Mouse (Mus musculus): ENCODE measurements around the gene Gm20721. TPM values are rescaled to one million over a fixed set of nuclear protein-coding genes. Genes with fewer than 3 reads are reported as not detected.
A peak's percentile ranks its signal among the peaks of the same experiment; 100 is the strongest.

The Gm20721 gene
- polyA plus RNA-seq, 1 experiment from 2014 or later, result 5.9 TPM

- H3K4me2 ChIP-seq (ENCODE audit: low read length), result peak overlapping the region; percentile 37
- ATAC-seq (no peak), DNase-seq (ENCODE audit: low spot score) (peak; percentile 60)
- no peaks in the 10 kb centered on the region for H3K36me3 ChIP-seq (ENCODE audit: control insufficient read depth, insufficient read depth, low read length)
- peaks cover 45% of the 10 kb centered on the region for H3K9me3 ChIP-seq (replicated peaks; ENCODE audit: control insufficient read depth, low read length)
- no peak overlapping the region for H3K4me3 ChIP-seq (ENCODE audit: low read depth, low read length)
- H3K9ac ChIP-seq (ENCODE audit: low read length), result no peak overlapping the region
- H3K4me1 ChIP-seq (ENCODE audit: control insufficient read depth, insufficient read depth, low read length), result peaks cover 7% of the 10 kb centered on the region; the same call in 1 of the 2 replicates
- H3K27ac ChIP-seq (ENCODE audit: low read depth, low read length), result no peak overlapping the region
- peaks cover 37% of the 10 kb centered on the region for H3K27me3 ChIP-seq (replicated peaks; ENCODE audit: control insufficient read depth, insufficient read depth, low read length)
- 56% methylated on average over 29 of the region's 29 CpGs for WGBS
Measured at GRCm38 (mm10) chr2:174297086-174297571, 49.4 kb downstream of the Gm20721 start.

DNA sequence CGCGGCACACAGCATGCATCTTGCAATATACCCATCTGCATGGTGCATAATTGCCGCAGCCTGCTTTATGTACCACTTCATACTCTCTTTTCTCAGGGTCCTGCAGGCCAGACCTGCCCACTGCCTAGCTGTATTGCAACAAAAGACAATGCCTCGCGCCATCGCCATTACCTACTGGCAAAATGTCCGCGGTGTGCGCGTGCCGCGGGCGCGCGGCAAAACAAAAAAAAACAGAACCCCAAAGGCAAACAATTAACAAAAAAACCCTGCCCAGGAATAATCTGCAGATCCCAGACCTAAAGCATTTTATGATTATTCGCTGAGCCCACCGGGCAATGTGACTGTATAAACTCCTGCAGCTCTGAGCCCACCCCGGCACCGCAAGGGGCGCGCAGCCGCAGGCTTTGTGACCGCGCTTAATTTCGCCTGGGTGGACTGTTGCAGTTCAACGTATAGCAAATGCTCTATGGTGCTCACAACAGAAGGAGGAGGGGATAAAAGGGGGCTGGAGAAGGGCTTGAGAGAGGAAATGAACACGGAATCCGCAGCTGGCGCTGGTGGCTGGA lies 50.5 kb downstream of the Gm20721 start:
- H3K9me3 ChIP-seq (replicated peaks; ENCODE audit: control insufficient read depth, low read length), result peaks cover 45% of the 10 kb centered on the region
- 52% methylated on average over 29 of the region's 29 CpGs for whole genome bisulfite sequencing
- ATAC-seq (peak; percentile 7; the same call in 1 of the 2 replicates), DNase-seq (ENCODE audit: low spot score) (no peak)
- H3K27ac ChIP-seq (ENCODE audit: low read depth, low read length), result no peak overlapping the region
- H3K4me1 ChIP-seq (ENCODE audit: control insufficient read depth, insufficient read depth, low read length), result peaks cover 10% of the 10 kb centered on the region; the same call in 1 of the 2 replicates
- H3K9ac ChIP-seq (ENCODE audit: low read length), result 0 out of 2 replicates have a peak overlapping the region, but pooled peaks have one; percentile 25
- peak overlapping the region; percentile 63 for H3K4me2 ChIP-seq (ENCODE audit: low read length)
- H3K36me3 ChIP-seq (ENCODE audit: control insufficient read depth, insufficient read depth, low read length), result no peaks in the 10 kb centered on the region
- H3K27me3 ChIP-seq (replicated peaks; ENCODE audit: control insufficient read depth, insufficient read depth, low read length), result peaks cover 37% of the 10 kb centered on the region
- H3K4me3 ChIP-seq (ENCODE audit: low read depth, low read length), result peak overlapping the region; percentile 50

- peak overlapping the region; percentile 75 for H3K9ac ChIP-seq (ENCODE audit: low read length)
- peak overlapping the region; percentile 63 for H3K4me2 ChIP-seq (ENCODE audit: low read length)
- peaks cover 34% of the 10 kb centered on the region for H3K27me3 ChIP-seq (replicated peaks; ENCODE audit: control insufficient read depth, insufficient read depth, low read length)
- H3K9me3 ChIP-seq (replicated peaks; ENCODE audit: control insufficient read depth, low read length), result peaks cover 45% of the 10 kb centered on the region
- peak overlapping the region; percentile 61 for H3K27ac ChIP-seq (ENCODE audit: low read depth, low read length)
- H3K36me3 ChIP-seq (ENCODE audit: control insufficient read depth, insufficient read depth, low read length), result no peaks in the 10 kb centered on the region
- ATAC-seq (peak; percentile 93), DNase-seq (ENCODE audit: low spot score) (peak; percentile 96)
- H3K4me1 ChIP-seq (ENCODE audit: control insufficient read depth, insufficient read depth, low read length), result peaks cover 10% of the 10 kb centered on the region; the same call in 1 of the 2 replicates
- WGBS, result 48% methylated on average over 36 of the region's 36 CpGs
- peak overlapping the region; percentile 50 for H3K4me3 ChIP-seq (ENCODE audit: low read depth, low read length)
Measured at GRCm38 (mm10) chr2:174295175-174295899, 51.2 kb downstream of the Gm20721 start.

GRCm38 (mm10) chr2:174294457-174294856 lies 52.1 kb downstream of the Gm20721 start:
- Histone ChIP-seq H3K4me2 (ENCODE audit: low read length) (peak overlapping the region; percentile 49), H3K27me3 (replicated peaks; ENCODE audit: control insufficient read depth, insufficient read depth, low read length) (peaks cover 25% of the 10 kb centered on the region), H3K4me1 (ENCODE audit: control insufficient read depth, insufficient read depth, low read length) (peaks cover 10% of the 10 kb centered on the region; the same call in 1 of the 2 replicates), H3K9me3 (replicated peaks; ENCODE audit: control insufficient read depth, low read length) (peaks cover 38% of the 10 kb centered on the region), H3K27ac (ENCODE audit: low read depth, low read length) (peak overlapping the region; percentile 61), H3K4me3 (ENCODE audit: low read depth, low read length) (peak overlapping the region; percentile 50), H3K9ac (ENCODE audit: low read length) (peak overlapping the region; percentile 75), H3K36me3 (ENCODE audit: control insufficient read depth, insufficient read depth, low read length) (no peaks in the 10 kb centered on the region)
- ATAC-seq, result peak; percentile 19; the same call in 1 of the 2 replicates
- WGBS, result 53% methylated on average over 8 of the region's 8 CpGs
- peak; percentile 71 for DNase-seq (ENCODE audit: low spot score)

- H3K4me3 ChIP-seq (ENCODE audit: low read depth, low read length), result peak overlapping the region; percentile 23
- 8% methylated on average over 2 of the region's 2 CpGs for WGBS
- ATAC-seq (no peak), DNase-seq (ENCODE audit: low spot score) (no peak)
- peaks cover 14% of the 10 kb centered on the region for H3K9me3 ChIP-seq (replicated peaks; ENCODE audit: control insufficient read depth, low read length)
- H3K4me2 ChIP-seq (ENCODE audit: low read length), result peak overlapping the region; percentile 51
- peak overlapping the region; percentile 11; the same call in 1 of the 2 replicates for H3K27ac ChIP-seq (ENCODE audit: low read depth, low read length)
- peak overlapping the region; percentile 51 for H3K9ac ChIP-seq (ENCODE audit: low read length)
- peaks cover 4% of the 10 kb centered on the region for H3K27me3 ChIP-seq (replicated peaks; ENCODE audit: control insufficient read depth, insufficient read depth, low read length)
- H3K4me1 ChIP-seq (ENCODE audit: control insufficient read depth, insufficient read depth, low read length), result peaks cover 10% of the 10 kb centered on the region
- peaks cover 7% of the 10 kb centered on the region; the same call in 1 of the 2 replicates for H3K36me3 ChIP-seq (ENCODE audit: control insufficient read depth, insufficient read depth, low read length)
Measured at GRCm38 (mm10) chr2:174291662-174292030, 54.9 kb downstream of the Gm20721 start.

GRCm38 (mm10) chr2:174291029-174291661 lies 55.4 kb downstream of the Gm20721 start:
- peaks cover 14% of the 10 kb centered on the region for H3K9me3 ChIP-seq (replicated peaks; ENCODE audit: control insufficient read depth, low read length)
- H3K27me3 ChIP-seq (replicated peaks; ENCODE audit: control insufficient read depth, insufficient read depth, low read length), result peaks cover 9% of the 10 kb centered on the region
- H3K4me1 ChIP-seq (ENCODE audit: control insufficient read depth, insufficient read depth, low read length), result peaks cover 9% of the 10 kb centered on the region
- peak overlapping the region; percentile 51 for H3K9ac ChIP-seq (ENCODE audit: low read length)
- 26% methylated on average over 8 of the region's 8 CpGs for WGBS
- ATAC-seq (no peak), DNase-seq (ENCODE audit: low spot score) (no peak)
- no peak overlapping the region for H3K27ac ChIP-seq (ENCODE audit: low read depth, low read length)
- peaks cover 12% of the 10 kb centered on the region for H3K36me3 ChIP-seq (ENCODE audit: control insufficient read depth, insufficient read depth, low read length)
- peak overlapping the region; percentile 51 for H3K4me2 ChIP-seq (ENCODE audit: low read length)
- peak overlapping the region; percentile 23 for H3K4me3 ChIP-seq (ENCODE audit: low read depth, low read length)

GRCm38 (mm10) chr2:174288673-174289430 lies 57.7 kb downstream of the Gm20721 start:
- no peak overlapping the region for H3K27ac ChIP-seq (ENCODE audit: low read depth, low read length)
- H3K9me3 ChIP-seq (replicated peaks; ENCODE audit: control insufficient read depth, low read length), result peaks cover 20% of the 10 kb centered on the region; the same call in 1 of the 2 replicates
- H3K27me3 ChIP-seq (replicated peaks; ENCODE audit: control insufficient read depth, insufficient read depth, low read length), result peaks cover 29% of the 10 kb centered on the region
- H3K36me3 ChIP-seq (ENCODE audit: control insufficient read depth, insufficient read depth, low read length), result peaks cover 35% of the 10 kb centered on the region
- no peak overlapping the region for H3K4me3 ChIP-seq (ENCODE audit: low read depth, low read length)
- H3K9ac ChIP-seq (ENCODE audit: low read length), result no peak overlapping the region
- WGBS, result 41% methylated on average over 12 of the region's 12 CpGs
- DNase-seq (ENCODE audit: low spot score) (no peak), ATAC-seq (no peak)
- H3K4me1 ChIP-seq (ENCODE audit: control insufficient read depth, insufficient read depth, low read length), result peaks cover 8% of the 10 kb centered on the region; the same call in 1 of the 2 replicates
- H3K4me2 ChIP-seq (ENCODE audit: low read length), result no peak overlapping the region

GRCm38 (mm10) chr2:174287921-174288320 lies 58.6 kb downstream of the Gm20721 start:
- Histone ChIP-seq H3K36me3 (ENCODE audit: control insufficient read depth, insufficient read depth, low read length) (peaks cover 43% of the 10 kb centered on the region), H3K27me3 (replicated peaks; ENCODE audit: control insufficient read depth, insufficient read depth, low read length) (peaks cover 34% of the 10 kb centered on the region), H3K4me1 (ENCODE audit: control insufficient read depth, insufficient read depth, low read length) (peaks cover 3% of the 10 kb centered on the region; the same call in 1 of the 2 replicates), H3K9ac (ENCODE audit: low read length) (no peak overlapping the region), H3K27ac (ENCODE audit: low read depth, low read length) (no peak overlapping the region), H3K9me3 (replicated peaks; ENCODE audit: control insufficient read depth, low read length) (peaks cover 20% of the 10 kb centered on the region; the same call in 1 of the 2 replicates), H3K4me2 (ENCODE audit: low read length) (no peak overlapping the region), H3K4me3 (ENCODE audit: low read depth, low read length) (no peak overlapping the region)
- ATAC-seq, result no peak
- no peak for DNase-seq (ENCODE audit: low spot score)
- 32% methylated on average over 7 of the region's 7 CpGs for WGBS

Data from forebrain, embryonic 14.5 days (tissue).